Mouse (Mus musculus): Measurements from ENCODE around the gene Cnr1. TPM values are rescaled to one million over a fixed set of nuclear protein-coding genes. Genes with fewer than 3 reads are reported as not detected.

The Cnr1 gene
- polyA plus RNA-seq, 1 experiment from 2014 or later = 42.9 TPM

- Histone ChIP-seq H3K27ac (replicated peaks) (no peak overlapping the region), H3K4me1 (replicated peaks) (no peaks in the 10 kb centered on the region), H3K36me3 (no peaks in the 10 kb centered on the region), H3K4me2 (no peak overlapping the region), H3K9me3 (no peaks in the 10 kb centered on the region), H3K4me3 (no peak overlapping the region), H3K27me3 (peaks cover 3% of the 10 kb centered on the region), H3K9ac (no peak overlapping the region)
- no peak for ATAC-seq (ENCODE audit: low read depth)
- WGBS = 71% methylated on average over 5 of the region's 5 CpGs
These were observed 8.7 kb upstream of the Cnr1 start for GRCm38 (mm10) chr4:33915730-33916129.

- WGBS = 47% methylated on average over 5 of the region's 5 CpGs
- no peaks in the 10 kb centered on the region for H3K9me3 ChIP-seq
- peaks cover 18% of the 10 kb centered on the region for H3K4me1 ChIP-seq (replicated peaks)
- no peak overlapping the region for H3K9ac ChIP-seq
- peaks cover 27% of the 10 kb centered on the region for H3K27me3 ChIP-seq
- no peak overlapping the region for H3K4me2 ChIP-seq
- H3K27ac ChIP-seq (replicated peaks) = no peak overlapping the region
- no peaks in the 10 kb centered on the region for H3K36me3 ChIP-seq
- ATAC-seq (ENCODE audit: low read depth) = no peak
- no peak overlapping the region for H3K4me3 ChIP-seq
These were observed 3.6 kb upstream of the Cnr1 start for GRCm38 (mm10) chr4:33920807-33921206.

GRCm38 (mm10) chr4:33923151-33923760 lies 1.1 kb upstream of the Cnr1 start:
- Histone ChIP-seq H3K36me3 (no peaks in the 10 kb centered on the region), H3K9ac (peak overlapping the region; percentile 84), H3K4me3 (peak overlapping the region; percentile 71), H3K27ac (replicated peaks) (peak overlapping the region; percentile 96), H3K4me2 (peak overlapping the region; percentile 83), H3K9me3 (no peaks in the 10 kb centered on the region), H3K4me1 (replicated peaks) (peaks cover 18% of the 10 kb centered on the region), H3K27me3 (peaks cover 34% of the 10 kb centered on the region)
- 4% methylated on average over 19 of the region's 19 CpGs for WGBS
- ATAC-seq (ENCODE audit: low read depth) = peak; percentile 16

GRCm38 (mm10) chr4:33923761-33924233 lies 596 bp upstream of the Cnr1 start:
- peak; percentile 74 for ATAC-seq (ENCODE audit: low read depth)
- under 1% methylated on average over 39 of the region's 55 CpGs for WGBS
- peak overlapping the region; percentile 84 for H3K9ac ChIP-seq
- peak overlapping the region; percentile 83 for H3K4me2 ChIP-seq
- H3K27me3 ChIP-seq = peaks cover 34% of the 10 kb centered on the region
- peak overlapping the region; percentile 96 for H3K27ac ChIP-seq (replicated peaks)
- no peaks in the 10 kb centered on the region for H3K9me3 ChIP-seq
- H3K4me3 ChIP-seq = peak overlapping the region; percentile 71
- H3K4me1 ChIP-seq (replicated peaks) = peaks cover 18% of the 10 kb centered on the region
- H3K36me3 ChIP-seq = no peaks in the 10 kb centered on the region

GRCm38 (mm10) chr4:33924889-33925245 lies 474 bp downstream of the Cnr1 start:
- H3K27me3 ChIP-seq = peaks cover 34% of the 10 kb centered on the region
- peak overlapping the region; percentile 83 for H3K4me2 ChIP-seq
- peak overlapping the region; percentile 84 for H3K9ac ChIP-seq
- H3K9me3 ChIP-seq = no peaks in the 10 kb centered on the region
- H3K36me3 ChIP-seq = no peaks in the 10 kb centered on the region
- peak overlapping the region; percentile 96 for H3K27ac ChIP-seq (replicated peaks)
- H3K4me3 ChIP-seq = peak overlapping the region; percentile 71
- peak; percentile 82 for ATAC-seq (ENCODE audit: low read depth)
- 0% methylated on average over 16 of the region's 24 CpGs for WGBS
- H3K4me1 ChIP-seq (replicated peaks) = peaks cover 18% of the 10 kb centered on the region

GRCm38 (mm10) chr4:33925489-33925888 lies 1.1 kb downstream of the Cnr1 start:
- H3K27me3 ChIP-seq = peaks cover 34% of the 10 kb centered on the region
- peak overlapping the region; percentile 83 for H3K4me2 ChIP-seq
- no peaks in the 10 kb centered on the region for H3K36me3 ChIP-seq
- peak overlapping the region; percentile 96 for H3K27ac ChIP-seq (replicated peaks)
- H3K4me3 ChIP-seq = peak overlapping the region; percentile 71
- peak overlapping the region; percentile 84 for H3K9ac ChIP-seq
- ATAC-seq (ENCODE audit: low read depth) = no peak
- WGBS = 56% methylated on average over 4 of the region's 4 CpGs
- H3K4me1 ChIP-seq (replicated peaks) = peaks cover 18% of the 10 kb centered on the region
- no peaks in the 10 kb centered on the region for H3K9me3 ChIP-seq

GRCm38 (mm10) chr4:33926010-33926409 lies 1.6 kb downstream of the Cnr1 start:
- peak overlapping the region; percentile 83 for H3K4me2 ChIP-seq
- WGBS = 40% methylated on average over 6 of the region's 6 CpGs
- H3K27me3 ChIP-seq = peaks cover 29% of the 10 kb centered on the region
- H3K4me3 ChIP-seq = peak overlapping the region; percentile 71
- ATAC-seq (ENCODE audit: low read depth) = no peak
- H3K27ac ChIP-seq (replicated peaks) = peak overlapping the region; percentile 69
- H3K9me3 ChIP-seq = no peaks in the 10 kb centered on the region
- no peaks in the 10 kb centered on the region for H3K36me3 ChIP-seq
- H3K9ac ChIP-seq = peak overlapping the region; percentile 64
- H3K4me1 ChIP-seq (replicated peaks) = peaks cover 18% of the 10 kb centered on the region

- H3K36me3 ChIP-seq = no peaks in the 10 kb centered on the region
- H3K4me1 ChIP-seq (replicated peaks) = peaks cover 18% of the 10 kb centered on the region
- peak overlapping the region; percentile 71 for H3K4me3 ChIP-seq
- peak overlapping the region; percentile 64 for H3K9ac ChIP-seq
- 75% methylated on average over 7 of the region's 7 CpGs for WGBS
- no peaks in the 10 kb centered on the region for H3K9me3 ChIP-seq
- peaks cover 22% of the 10 kb centered on the region for H3K27me3 ChIP-seq
- peak overlapping the region; percentile 64 for H3K27ac ChIP-seq (replicated peaks)
- H3K4me2 ChIP-seq = peak overlapping the region; percentile 83
- no peak for ATAC-seq (ENCODE audit: low read depth)
These were observed 2.4 kb downstream of the Cnr1 start for GRCm38 (mm10) chr4:33926730-33927263.

- WGBS = 89% methylated on average over 3 of the region's 3 CpGs
- Histone ChIP-seq H3K27me3 (peaks cover 14% of the 10 kb centered on the region), H3K36me3 (no peaks in the 10 kb centered on the region), H3K4me2 (peak overlapping the region; percentile 83), H3K9ac (peak overlapping the region; percentile 64; the same call in 1 of the 2 replicates), H3K27ac (replicated peaks) (no peak overlapping the region), H3K4me3 (peak overlapping the region; percentile 71), H3K9me3 (no peaks in the 10 kb centered on the region), H3K4me1 (replicated peaks) (peaks cover 16% of the 10 kb centered on the region)
- no peak for ATAC-seq (ENCODE audit: low read depth)
These were observed 3.3 kb downstream of the Cnr1 start for GRCm38 (mm10) chr4:33927644-33928043.

GRCm38 (mm10) chr4:33928450-33928849 lies 4.1 kb downstream of the Cnr1 start:
- Histone ChIP-seq H3K4me3 (no peak overlapping the region), H3K27me3 (peaks cover 7% of the 10 kb centered on the region; the same call in 1 of the 2 replicates), H3K4me1 (replicated peaks) (peaks cover 8% of the 10 kb centered on the region), H3K36me3 (no peaks in the 10 kb centered on the region), H3K27ac (replicated peaks) (no peak overlapping the region), H3K9me3 (no peaks in the 10 kb centered on the region), H3K4me2 (peak overlapping the region; percentile 29), H3K9ac (no peak overlapping the region)
- WGBS = 54% methylated on average over 1 of the region's 1 CpGs
- no peak for ATAC-seq (ENCODE audit: low read depth)

GRCm38 (mm10) chr4:33931347-33931746 lies 7.0 kb downstream of the Cnr1 start:
- Histone ChIP-seq H3K9me3 (no peaks in the 10 kb centered on the region), H3K4me2 (no peak overlapping the region), H3K36me3 (no peaks in the 10 kb centered on the region), H3K4me1 (replicated peaks) (no peaks in the 10 kb centered on the region), H3K4me3 (no peak overlapping the region), H3K27ac (replicated peaks) (no peak overlapping the region), H3K9ac (no peak overlapping the region), H3K27me3 (peaks cover 2% of the 10 kb centered on the region; the same call in 1 of the 2 replicates)
- no peak for ATAC-seq (ENCODE audit: low read depth)
- 93% methylated on average over 8 of the region's 8 CpGs for WGBS

- H3K27me3 ChIP-seq = no peaks in the 10 kb centered on the region
- 22% methylated on average over 5 of the region's 5 CpGs for WGBS
- ATAC-seq (ENCODE audit: low read depth) = no peak
- no peaks in the 10 kb centered on the region for H3K4me1 ChIP-seq (replicated peaks)
- H3K9ac ChIP-seq = no peak overlapping the region
- no peak overlapping the region for H3K27ac ChIP-seq (replicated peaks)
- peaks cover 31% of the 10 kb centered on the region for H3K36me3 ChIP-seq
- no peaks in the 10 kb centered on the region for H3K9me3 ChIP-seq
- no peak overlapping the region for H3K4me2 ChIP-seq
- no peak overlapping the region for H3K4me3 ChIP-seq
These were observed 17.2 kb downstream of the Cnr1 start for GRCm38 (mm10) chr4:33941557-33941956.

All from neural tube, embryonic 13.5 days (tissue).